Mouse (Mus musculus): ENCODE results near the gene Npb.

- TF ChIP-seq POLR2A (IDR thresholded peaks at IDR 0.05; ENCODE audit: control insufficient read depth, low read depth, low read length) (no peak), CTCF (IDR thresholded peaks at IDR 0.05; ENCODE audit: control insufficient read depth, insufficient read depth, insufficient replicate concordance, low read depth, low read length) (no peak)
Measured at GRCm38 (mm10) chr11:120573585-120574277, 34.5 kb upstream of the Npb start.

Data from testis, adult 2 months (tissue).